Mouse (Mus musculus) small intestine, adult 2 months (tissue): ENCODE results near the gene Otop2. TPM values are rescaled to one million over a fixed set of nuclear protein-coding genes. Genes with fewer than 3 reads are reported as not detected.
A peak's percentile ranks its signal among the peaks of the same experiment; 100 is the strongest.

Experiments used
- H3K27ac ChIP-seq: fragments of 200-500 bp; 2 replicates; pipeline ENCODE4 v1.5.1; 2012; ENCODE audit warnings: low read depth, low read length, control low read depth, inconsistent platforms; ENCODE audit not compliant: insufficient read depth
- H3K27me3 ChIP-seq: fragments of 200-500 bp; 2 replicates; pipeline ENCODE4 v1.6.1; 2012; ENCODE audit warnings: mild to moderate bottlenecking, moderate library complexity, low read length, inconsistent platforms; ENCODE audit not compliant: control insufficient read depth, insufficient read depth
- H3K36me3 ChIP-seq: fragments of 200-500 bp; 2 replicates; pipeline ENCODE4 v1.6.1; 2012; ENCODE audit warnings: mild to moderate bottlenecking, low read length, control low read depth, inconsistent platforms; ENCODE audit not compliant: control insufficient read depth, insufficient read depth
- H3K4me1 ChIP-seq: fragments of 200-500 bp; 2 replicates; pipeline ENCODE4 v1.6.1; 2012; ENCODE audit warnings: low read length, inconsistent platforms, mixed read lengths; ENCODE audit not compliant: control insufficient read depth, insufficient read depth, insufficient read length
- H3K4me3 ChIP-seq: fragments of 200-500 bp; 2 replicates; pipeline ENCODE4 v1.5.1; 2012; ENCODE audit warnings: low read depth, mild to moderate bottlenecking, control low read depth, inconsistent platforms, low read length, moderate library complexity
- CTCF ChIP-seq: fragments of 200-500 bp; IDR thresholded peaks from 2 replicates; pipeline ENCODE4 v1.5.1; 2012; ENCODE audit warnings: low read depth, mild to moderate bottlenecking, control low read depth, inconsistent platforms, low read length, moderate library complexity, mixed read lengths; ENCODE audit not compliant: insufficient replicate concordance, insufficient read length; ENCODE audit errors: extremely low read depth
- POLR2A ChIP-seq: fragments of 200-500 bp; IDR thresholded peaks from 2 replicates; pipeline ENCODE4 v1.6.1; 2012; ENCODE audit warnings: low read depth, mild to moderate bottlenecking, control low read depth, inconsistent platforms, low read length, moderate library complexity
- WGBS: fragments of 180-500 bp; shearing (Covaris S2); methylation state at CpG from one replicate; pipeline ENCODE4 v1.1.7; 2018; 5-methylcytosine and 5-hydroxymethylcytosine counted together
- polyA plus RNA-seq: library from polyadenylated mRNA; depleted of rRNA; stranded (reverse); fragments of >200 nt; gene quantifications from 2 replicates; pipeline ENCODE4 v1.2.3, GENCODE M21; 2012

The Otop2 gene
- polyA plus RNA-seq, 1 experiment = 1.3 TPM

DNA sequence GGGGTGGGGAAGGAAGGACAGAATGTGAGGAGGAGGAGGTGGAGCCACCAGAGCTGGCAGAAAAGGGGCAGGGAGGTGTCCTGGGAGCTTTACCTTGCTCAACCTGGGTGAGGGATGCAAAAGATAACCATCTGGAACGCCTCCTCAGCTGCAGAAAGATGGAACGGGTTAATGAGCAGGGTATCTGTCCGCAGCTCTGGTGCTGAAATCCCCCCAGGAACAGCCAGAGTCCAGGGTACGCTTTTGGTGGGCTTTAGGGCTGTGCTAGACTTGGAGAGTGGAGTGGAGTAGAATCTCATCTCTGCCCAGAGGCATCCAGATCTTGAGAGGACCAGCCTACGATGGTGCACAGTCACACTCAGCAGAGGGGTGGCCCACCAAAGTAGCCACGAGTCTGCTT lies 29.2 kb downstream of the Otop2 start:
- Histone ChIP-seq H3K4me3 (no peak overlapping the region), H3K27ac (no peak overlapping the region), H3K27me3 (peaks cover 17% of the 10 kb centered on the region), H3K36me3 (no peaks in the 10 kb centered on the region), H3K4me1 (peaks cover 23% of the 10 kb centered on the region)
- WGBS = 30% methylated on average over 6 of the region's 6 CpGs
- TF ChIP-seq POLR2A (no peak), CTCF (no peak)

GRCm38 (mm10) chr11:115337350-115337749 lies 30.4 kb downstream of the Otop2 start:
- no peak for TF ChIP-seq POLR2A
- no peak for TF ChIP-seq CTCF
- peaks cover 16% of the 10 kb centered on the region for H3K27me3 ChIP-seq
- peak overlapping the region; percentile 36; the same call in 1 of the 2 replicates for H3K27ac ChIP-seq
- no peak overlapping the region for H3K4me3 ChIP-seq
- H3K36me3 ChIP-seq = no peaks in the 10 kb centered on the region
- WGBS = 11% methylated on average over 3 of the region's 3 CpGs
- peaks cover 33% of the 10 kb centered on the region for H3K4me1 ChIP-seq

- no peaks in the 10 kb centered on the region for H3K36me3 ChIP-seq
- WGBS = 21% methylated on average over 1 of the region's 1 CpGs
- peaks cover 33% of the 10 kb centered on the region for H3K4me1 ChIP-seq
- H3K27ac ChIP-seq = peak overlapping the region; percentile 36; the same call in 1 of the 2 replicates
- H3K4me3 ChIP-seq = no peak overlapping the region
- TF ChIP-seq POLR2A = no peak
- TF ChIP-seq CTCF = no peak
- peaks cover 16% of the 10 kb centered on the region for H3K27me3 ChIP-seq
Measured at GRCm38 (mm10) chr11:115337826-115338225, 30.9 kb downstream of the Otop2 start.

- no peak for TF ChIP-seq POLR2A
- TF ChIP-seq CTCF = no peak
Measured at GRCm38 (mm10) chr11:115341246-115341645, 34.3 kb downstream of the Otop2 start.

DNA sequence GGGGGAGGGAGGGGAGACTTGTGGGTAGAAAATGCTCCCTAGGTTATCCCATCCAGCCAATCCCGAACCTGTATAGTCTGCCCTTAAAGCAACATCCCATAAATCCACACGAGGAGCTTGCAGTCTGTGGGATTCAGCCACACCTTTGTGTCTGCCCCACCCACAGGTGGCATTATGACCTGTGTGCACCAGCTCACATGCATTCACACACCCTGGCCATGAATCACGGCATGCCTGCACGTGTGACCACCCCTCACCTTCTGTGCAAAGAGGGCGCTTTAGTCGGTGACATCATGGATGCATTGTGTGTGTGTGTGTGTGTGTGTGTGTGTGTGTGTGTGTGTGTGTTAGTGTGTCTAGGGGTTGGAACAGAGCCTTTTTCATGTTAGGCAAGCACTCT lies 34.9 kb downstream of the Otop2 start:
- Histone ChIP-seq H3K27ac (no peak overlapping the region), H3K4me3 (no peak overlapping the region)
- 49% methylated on average over 6 of the region's 6 CpGs for WGBS

More at GRCm38 (mm10) chr11:115341246-115341645, 34.3 kb downstream of the Otop2 start:
- peaks cover 35% of the 10 kb centered on the region for H3K4me1 ChIP-seq
- no peaks in the 10 kb centered on the region for H3K36me3 ChIP-seq
- peaks cover under 1% of the 10 kb centered on the region; the same call in 1 of the 2 replicates for H3K27me3 ChIP-seq
- 54% methylated on average over 2 of the region's 2 CpGs for WGBS
- H3K27ac ChIP-seq = no peak overlapping the region
- H3K4me3 ChIP-seq = no peak overlapping the region

GRCm38 (mm10) chr11:115344967-115345366 lies 38.0 kb downstream of the Otop2 start:
- Histone ChIP-seq H3K36me3 (no peaks in the 10 kb centered on the region), H3K27me3 (no peaks in the 10 kb centered on the region), H3K27ac (no peak overlapping the region), H3K4me1 (peaks cover 51% of the 10 kb centered on the region), H3K4me3 (no peak overlapping the region)
- no peak for TF ChIP-seq CTCF
- 33% methylated on average over 12 of the region's 12 CpGs for WGBS

More for the DNA sequence above, 34.9 kb downstream of the Otop2 start:
- Histone ChIP-seq H3K4me1 (peaks cover 37% of the 10 kb centered on the region), H3K36me3 (no peaks in the 10 kb centered on the region), H3K27me3 (no peaks in the 10 kb centered on the region)
- TF ChIP-seq CTCF (no peak), POLR2A (no peak)

- H3K36me3 ChIP-seq = no peaks in the 10 kb centered on the region
- H3K27me3 ChIP-seq = no peaks in the 10 kb centered on the region
- TF ChIP-seq CTCF = no peak
- TF ChIP-seq POLR2A = no peak
- peaks cover 54% of the 10 kb centered on the region for H3K4me1 ChIP-seq
- no peak overlapping the region for H3K4me3 ChIP-seq
- no peak overlapping the region for H3K27ac ChIP-seq
- 47% methylated on average over 7 of the region's 7 CpGs for WGBS
Measured at GRCm38 (mm10) chr11:115345515-115345914, 38.6 kb downstream of the Otop2 start.

DNA sequence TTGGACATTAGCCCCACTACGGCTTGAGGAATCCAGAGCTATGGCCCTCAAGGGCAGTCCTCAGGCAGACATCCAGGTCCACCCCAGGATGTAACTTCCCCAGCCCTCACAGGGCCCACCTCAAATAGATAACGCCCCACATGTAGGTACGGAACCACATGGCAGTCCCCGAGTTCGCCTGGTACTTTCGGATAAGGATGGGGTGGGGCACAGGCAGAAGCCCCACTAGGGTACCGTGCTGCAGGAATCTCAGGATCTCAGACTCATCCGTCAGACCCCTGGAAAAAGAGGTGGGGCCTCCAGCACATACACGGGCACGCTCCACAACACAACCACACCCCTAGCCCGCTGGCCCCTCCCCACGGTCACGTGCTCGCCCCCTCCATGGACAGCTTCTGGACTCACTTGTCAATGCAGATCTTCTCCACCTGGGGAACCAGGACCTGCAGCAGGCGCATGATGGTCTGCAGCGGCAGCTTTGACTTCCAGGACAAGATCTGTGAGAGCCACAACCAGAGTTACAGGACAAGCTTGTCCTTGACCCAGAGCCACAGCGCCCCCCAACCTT lies 41.8 kb downstream of the Otop2 start:
- TF ChIP-seq CTCF = no peak
- H3K4me3 ChIP-seq = no peak overlapping the region
- 71% methylated on average over 17 of the region's 17 CpGs for WGBS

More for the DNA sequence above, 41.8 kb downstream of the Otop2 start:
- H3K4me1 ChIP-seq = peaks cover 48% of the 10 kb centered on the region
- no peaks in the 10 kb centered on the region for H3K27me3 ChIP-seq
- no peaks in the 10 kb centered on the region for H3K36me3 ChIP-seq
- H3K27ac ChIP-seq = peak overlapping the region; percentile 86; the same call in 1 of the 2 replicates
